ENCODE assay signal across 28 mouse cellular contexts in the genomic region with DNA sequence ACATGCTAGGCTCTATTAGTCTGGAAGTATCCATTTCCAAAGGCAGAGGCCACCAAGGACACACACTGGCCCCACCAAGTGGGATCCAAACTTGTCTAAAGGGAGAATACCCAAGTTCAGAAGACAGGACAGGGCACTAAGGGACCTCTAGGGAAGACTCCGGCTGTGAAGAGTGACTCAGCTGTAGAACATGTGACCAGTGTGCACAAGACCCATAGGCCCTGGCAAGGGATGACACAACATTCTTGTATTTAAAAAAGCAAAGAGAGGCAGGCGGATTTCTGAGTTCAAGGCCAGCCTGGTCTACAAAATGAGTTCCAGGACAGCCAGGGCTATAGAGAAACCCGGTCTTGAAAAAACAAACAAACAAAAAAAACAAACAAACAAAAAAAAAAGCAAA. TPM values are rescaled to one million over a fixed set of nuclear protein-coding genes. Genes with fewer than 3 reads are reported as not detected.
"Had no signal": no experiment of that assay in that cellular context is flagged by ENCODE, and none has a peak within 500 bp of the region (broad histone marks: within the 10 kb centered on the region; RNA-seq: fewer than 3 reads in every experiment).

No protein-coding gene starts in this region.

- H3K27me3 ChIP-seq: kidney, embryonic 15.5 days; limb, embryonic 13.5 days; liver, embryonic 12.5 days; liver, embryonic 15.5 days; lung, embryonic 15.5 days; megakaryocyte, embryonic 14.5 days; midbrain, embryonic 13.5 days had no signal

- H3K4me1 ChIP-seq: kidney, embryonic 15.5 days; limb, embryonic 13.5 days; liver, embryonic 12.5 days; liver, embryonic 15.5 days; lung, embryonic 15.5 days; midbrain, embryonic 10.5 days; midbrain, embryonic 13.5 days had no signal

- DNase-seq: kidney, adult 8-10 months; kidney, postnatal 10 days; kidney, postnatal 36 days; liver; lung, adult 18-20 months; lung, postnatal 10 days; lung, postnatal 36 days; thymus, postnatal 25 days had no signal

- H3K27ac ChIP-seq: kidney, embryonic 15.5 days; limb, embryonic 10.5 days; limb, embryonic 13.5 days; liver, embryonic 12.5 days; liver, embryonic 15.5 days; lung, embryonic 15.5 days; midbrain, embryonic 10.5 days; midbrain, embryonic 13.5 days had no signal

- H3K4me3 ChIP-seq: kidney, embryonic 15.5 days; limb, embryonic 10.5 days; limb, embryonic 13.5 days; liver, embryonic 12.5 days; liver, embryonic 15.5 days; lung, embryonic 15.5 days; megakaryocyte, embryonic 14.5 days; midbrain, embryonic 10.5 days; midbrain, embryonic 13.5 days had no signal

RNA-seq across cellular contexts. Expression of a gene that starts 25.1 kb away (rescaled TPM):
- total RNA-seq: monocyte, adult 5-6 weeks had no signal
- polyA plus RNA-seq: liver, embryonic 12.5 days; neural tube, embryonic 11.5 days had no signal

RNA-seq across cellular contexts. Expression of a gene that starts 39.1 kb away (rescaled TPM):
- total RNA-seq: layer of hippocampus, adult 8-10 months; layer of hippocampus, postnatal 10 days; left cerebral cortex, adult 8-10 months; left cerebral cortex, postnatal 14 days; monocyte, adult 5-6 weeks had no signal
- polyA plus RNA-seq: kidney, embryonic 15.5 days; limb, embryonic 10.5 days; limb, embryonic 13.5 days; liver, embryonic 12.5 days; liver, embryonic 15.5 days; lung, embryonic 15.5 days; midbrain, embryonic 10.5 days; midbrain, embryonic 13.5 days; midbrain, embryonic 16.5 days; neural tube, embryonic 11.5 days; neural tube, embryonic 14.5 days; small intestine, adult 2 months; spleen, adult 2 months; stomach, embryonic 16.5 days had no signal
